Mouse (Mus musculus) kidney, adult 2 months (tissue): ENCODE results near the gene Ankrd40.

ENCODE experiments used
- CTCF ChIP-seq: fragments of 200-500 bp; conservative IDR thresholded peaks from 2 replicates; pipeline ENCODE4 v1.5.1; 2011; ENCODE audit warnings: low read depth, mild to moderate bottlenecking, control low read depth, low read length, moderate library complexity, mixed read lengths; ENCODE audit not compliant: insufficient read depth, insufficient read length
- POLR2A ChIP-seq: fragments of 200-500 bp; IDR thresholded peaks from one replicate; pipeline ENCODE4 v1.6.1; 2011; ENCODE audit warnings: low read depth, low read length, control low read depth

- TF ChIP-seq CTCF (no peak), POLR2A (no peak)
Observed at GRCm38 (mm10) chr11:94290062-94290740, 37.6 kb upstream of the Ankrd40 start.
